Mouse (Mus musculus): ENCODE measurements around the gene Man1b1.

The Man1b1 gene

GRCm38 (mm10) chr2:25364313-25364712 is 32.2 kb downstream of the Man1b1 start:
- DNase-seq (ENCODE audit: low read depth, low spot score): no peak

GRCm38 (mm10) chr2:25364761-25365090 is 32.6 kb downstream of the Man1b1 start:
- no peak for DNase-seq (ENCODE audit: low read depth, low spot score)

GRCm38 (mm10) chr2:25365091-25365761 is 33.1 kb downstream of the Man1b1 start, which contains the start of gene Uap1l1:
TSS of gene Uap1l1 (minus strand) at chr2:25365682.
- no peak for DNase-seq (ENCODE audit: low read depth, low spot score)

- no peak for DNase-seq (ENCODE audit: low read depth, low spot score)
Observed at GRCm38 (mm10) chr2:25369996-25370395, 37.9 kb downstream of the Man1b1 start.

GRCm38 (mm10) chr2:25371764-25372643 is 39.9 kb downstream of the Man1b1 start, which contains the start of gene Sapcd2:
TSS of gene Sapcd2 (plus strand) at chr2:25372321.
- DNase-seq (ENCODE audit: low read depth, low spot score): peak; percentile 79

- DNase-seq (ENCODE audit: low read depth, low spot score): no peak
Observed at GRCm38 (mm10) chr2:25372644-25373391, 40.7 kb downstream of the Man1b1 start.

- DNase-seq (ENCODE audit: low read depth, low spot score): no peak
Observed at GRCm38 (mm10) chr2:25373431-25373830, 41.3 kb downstream of the Man1b1 start.

- no peak for DNase-seq (ENCODE audit: low read depth, low spot score)
Observed at GRCm38 (mm10) chr2:25376589-25376988, 44.5 kb downstream of the Man1b1 start.

- DNase-seq (ENCODE audit: low read depth, low spot score): no peak
Observed at GRCm38 (mm10) chr2:25384492-25384891, 52.4 kb downstream of the Man1b1 start.

- no peak for DNase-seq (ENCODE audit: low read depth, low spot score)
Observed at GRCm38 (mm10) chr2:25391266-25391665, 59.1 kb downstream of the Man1b1 start.

- DNase-seq (ENCODE audit: low read depth, low spot score): peak; percentile 51
Observed at GRCm38 (mm10) chr2:25394281-25395221, 62.4 kb downstream of the Man1b1 start.

GRCm38 (mm10) chr2:25395721-25396596 is 63.8 kb downstream of the Man1b1 start, which contains the start of gene Entpd2:
TSS of gene Entpd2 (plus strand) at chr2:25395874.
- DNase-seq (ENCODE audit: low read depth, low spot score): no peak

- DNase-seq (ENCODE audit: low read depth, low spot score): no peak
Observed at GRCm38 (mm10) chr2:25396597-25396983, 64.5 kb downstream of the Man1b1 start.

- DNase-seq (ENCODE audit: low read depth, low spot score): no peak
Observed at GRCm38 (mm10) chr2:25397010-25397409, 64.9 kb downstream of the Man1b1 start.

- DNase-seq (ENCODE audit: low read depth, low spot score): no peak
Observed at GRCm38 (mm10) chr2:25398065-25398464, 65.9 kb downstream of the Man1b1 start.

GRCm38 (mm10) chr2:25399051-25399450 is 66.9 kb downstream of the Man1b1 start, which contains the start of gene Npdc1:
TSS of gene Npdc1 (plus strand) at chr2:25399351.
- no peak for DNase-seq (ENCODE audit: low read depth, low spot score)

GRCm38 (mm10) chr2:25400291-25400690 is 68.2 kb downstream of the Man1b1 start:
- DNase-seq (ENCODE audit: low read depth, low spot score): no peak

GRCm38 (mm10) chr2:25400764-25401163 is 68.6 kb downstream of the Man1b1 start:
- no peak for DNase-seq (ENCODE audit: low read depth, low spot score)

Measured in brain, embryonic 18.5 days (tissue).